Mouse (Mus musculus): Measurements from ENCODE around the gene Kpnb1. TPM values are rescaled to one million over a fixed set of nuclear protein-coding genes. Genes with fewer than 3 reads are reported as not detected.
"Not testable (repeated sequence)": the region's sequence is repeated elsewhere in the genome, so short reads cannot be mapped to it uniquely, and the experiment has no call there.

Kpnb1 gene
- total RNA-seq (2015), result 156 and 175 TPM in 2 replicates
- 312 and 387 TPM in 2 replicates for total RNA-seq (2017)

- peak; percentile 71 for ATAC-seq (replicated peaks; ENCODE audit: poor library complexity)
Observed at GRCm38 (mm10) chr11:97187764-97188642, at the start of gene Kpnb1. Gene Kpnb1, minus strand, starts transcription at chr11:97187881.

GRCm38 (mm10) chr11:97232436-97232835 is 44.8 kb upstream of the Kpnb1 start:
- ATAC-seq (replicated peaks; ENCODE audit: poor library complexity), result no peak

- no peak for ATAC-seq (replicated peaks; ENCODE audit: poor library complexity)
Observed at GRCm38 (mm10) chr11:97229396-97229795, 41.7 kb upstream of the Kpnb1 start.

- ATAC-seq (replicated peaks; ENCODE audit: poor library complexity), result no peak
Observed at GRCm38 (mm10) chr11:97228985-97229384, 41.3 kb upstream of the Kpnb1 start.

GRCm38 (mm10) chr11:97226131-97226530 is 38.5 kb upstream of the Kpnb1 start:
- no peak for ATAC-seq (replicated peaks; ENCODE audit: poor library complexity)

GRCm38 (mm10) chr11:97223485-97223884 is 35.8 kb upstream of the Kpnb1 start:
- no peak for ATAC-seq (replicated peaks; ENCODE audit: poor library complexity)

GRCm38 (mm10) chr11:97221611-97222010 is 33.9 kb upstream of the Kpnb1 start:
- ATAC-seq (replicated peaks; ENCODE audit: poor library complexity), result no peak

- no peak for ATAC-seq (replicated peaks; ENCODE audit: poor library complexity)
Observed at GRCm38 (mm10) chr11:97220211-97220610, 32.5 kb upstream of the Kpnb1 start.

GRCm38 (mm10) chr11:97214411-97214810 is 26.7 kb upstream of the Kpnb1 start:
- no peak for ATAC-seq (replicated peaks; ENCODE audit: poor library complexity)

- no peak for ATAC-seq (replicated peaks; ENCODE audit: poor library complexity)
Observed at GRCm38 (mm10) chr11:97210728-97211400, 23.2 kb upstream of the Kpnb1 start.

GRCm38 (mm10) chr11:97207011-97207422 is 19.3 kb upstream of the Kpnb1 start:
- no peak for ATAC-seq (replicated peaks; ENCODE audit: poor library complexity)

- no peak for ATAC-seq (replicated peaks; ENCODE audit: poor library complexity)
Observed at GRCm38 (mm10) chr11:97199519-97199918, 11.8 kb upstream of the Kpnb1 start.

- ATAC-seq (replicated peaks; ENCODE audit: poor library complexity), result peak; percentile 73
Observed at GRCm38 (mm10) chr11:97198601-97199000, 10.9 kb upstream of the Kpnb1 start.

- ATAC-seq (replicated peaks; ENCODE audit: poor library complexity), result no peak
Observed at GRCm38 (mm10) chr11:97197021-97197420, 9.3 kb upstream of the Kpnb1 start.

GRCm38 (mm10) chr11:97196541-97196940 is 8.9 kb upstream of the Kpnb1 start:
- no peak for ATAC-seq (replicated peaks; ENCODE audit: poor library complexity)

- ATAC-seq (replicated peaks; ENCODE audit: poor library complexity), result no peak
Observed at GRCm38 (mm10) chr11:97192621-97192951, 4.9 kb upstream of the Kpnb1 start.

GRCm38 (mm10) chr11:97191915-97192620 is 4.4 kb upstream of the Kpnb1 start:
- ATAC-seq (replicated peaks; ENCODE audit: poor library complexity), result no peak

- no peak for ATAC-seq (replicated peaks; ENCODE audit: poor library complexity)
Observed at GRCm38 (mm10) chr11:97190992-97191391, 3.3 kb upstream of the Kpnb1 start.

GRCm38 (mm10) chr11:97189645-97190044 is 2.0 kb upstream of the Kpnb1 start:
- not testable (repeated sequence) for ATAC-seq (replicated peaks; ENCODE audit: poor library complexity)

- no peak for ATAC-seq (replicated peaks; ENCODE audit: poor library complexity)
Observed at GRCm38 (mm10) chr11:97189231-97189630, 1.6 kb upstream of the Kpnb1 start.

- ATAC-seq (replicated peaks; ENCODE audit: poor library complexity), result no peak
Observed at GRCm38 (mm10) chr11:97188643-97188955, 918 bp upstream of the Kpnb1 start.

Measured in megakaryocyte progenitor cell, adult 5-6 weeks (primary cell).